Mouse (Mus musculus) Patski (cell line): Measurements from ENCODE around the gene Rsf1. TPM values are rescaled to one million over a fixed set of nuclear protein-coding genes. Genes with fewer than 3 reads are reported as not detected.
A peak's percentile ranks its signal among the peaks of the same experiment; 100 is the strongest.

Source experiments
- ATAC-seq: fragments of 100-300 bp; one replicate; pipeline ENCODE4 v1.8.0; 2021
- CTCF ChIA-PET: fragments of 350-600 bp; sonication (Branson Sonifier 250); formaldehyde crosslinking; loops from one replicate; lab custom pipeline; 2022; ENCODE audit warnings: inconsistent platforms; lab: Charles Lee
- POLR2A ChIA-PET: fragments of 350-600 bp; sonication (Branson Sonifier 250); formaldehyde crosslinking; loops from one replicate; lab custom pipeline; 2022; ENCODE audit warnings: antibody characterized with exemption, inconsistent platforms; lab: Charles Lee
- DNase-seq: peaks from one replicate; pipeline ENCODE4 v3.0.0-alpha.2; 2011; ENCODE audit warnings: low read depth, low spot score
- H3K27me3 ChIP-seq: fragments of 371-371 bp; one replicate; pipeline ENCODE4 v1.5.1; 2021
- CTCF ChIP-seq: fragments of 100-300 bp; IDR thresholded peaks from one replicate; pipeline ENCODE4 v1.5.1; 2021
- in situ Hi-C: fragments of 300-500 bp; cut with MboI; formaldehyde crosslinking; loops from 3 replicates; pipeline ENCODE4 v1.11.1; 2018; ENCODE audit warnings: low pct_unique_long_range_greater_than_20kb, mixed read lengths
- polyA plus RNA-seq: library from polyadenylated mRNA; unstranded; gene quantifications from one replicate; pipeline ENCODE4 v1.2.3, GENCODE M21; 2021

Rsf1 gene
- polyA plus RNA-seq, 1 experiment from 2014 or later = 22.8 TPM

DNA sequence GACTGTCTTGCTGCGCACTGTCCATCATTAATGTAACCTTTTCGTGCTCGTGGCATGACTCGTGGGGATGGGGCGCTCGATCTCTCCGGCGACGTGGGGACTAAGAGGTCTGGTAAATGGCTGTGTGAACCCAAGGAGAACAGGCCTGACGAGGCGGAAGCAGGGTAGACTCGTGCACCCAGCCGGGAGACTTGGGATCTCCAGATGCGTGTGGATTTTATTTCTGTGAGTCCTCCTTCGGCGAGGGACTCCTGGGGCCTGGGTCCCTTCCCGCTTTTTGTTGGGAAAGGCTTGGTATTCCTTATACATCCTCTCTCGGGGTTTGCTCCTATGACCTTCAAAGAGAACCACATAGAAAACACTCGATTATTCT lies 116.4 kb downstream of the Rsf1 start:
- H3K27me3 ChIP-seq = no peaks in the 10 kb centered on the region
- ChIA-PET CTCF (interaction anchor here (1.4 kb wide), 1 partner anchor 10 kb away, joined by 3 read pairs; no protein-coding TSS in a partner anchor), POLR2A (interaction anchor here (1.2 kb wide), 1 partner anchor 9 kb away, joined by 4 read pairs; no protein-coding TSS in a partner anchor)
- in situ Hi-C loops = no loop called here
- no peak for DNase-seq
- peak; percentile 21 for ATAC-seq
- no peak for TF ChIP-seq CTCF

- DNase-seq (peak; percentile 58), ATAC-seq (peak; percentile 65)
- no peak for TF ChIP-seq CTCF
- ChIA-PET POLR2A (interaction anchor here (1.2 kb wide), 1 partner anchor 8 kb away, joined by 4 read pairs; no protein-coding TSS in a partner anchor), CTCF (interaction anchor here (1.4 kb wide), 1 partner anchor 10 kb away, joined by 3 read pairs; no protein-coding TSS in a partner anchor)
- H3K27me3 ChIP-seq = no peaks in the 10 kb centered on the region
- in situ Hi-C loops = no loop called here
Measured at GRCm38 (mm10) chr7:97696506-97697254, 117.0 kb downstream of the Rsf1 start, which contains the start of gene Clns1a. Gene Clns1a, plus strand, starts transcription at chr7:97696634.

DNA sequence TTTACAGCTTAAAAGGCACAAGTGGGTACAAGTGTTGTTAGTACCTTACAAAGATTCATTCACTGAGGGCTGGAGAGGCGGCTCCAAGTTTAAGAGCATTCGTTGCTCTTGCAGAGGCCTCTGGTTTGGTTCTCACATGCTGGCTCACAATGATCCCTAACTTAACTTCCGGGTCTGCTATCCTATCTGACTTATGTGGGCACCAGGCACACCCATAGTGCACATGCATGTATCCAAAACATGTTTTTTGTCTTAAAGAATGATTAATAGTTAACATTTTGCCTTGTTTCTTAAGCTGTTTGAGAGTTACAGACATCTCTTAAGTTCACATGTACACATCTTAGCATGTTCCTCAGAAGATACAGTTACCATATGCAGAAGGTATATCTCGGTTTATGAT lies 120.5 kb downstream of the Rsf1 start:
- CTCF ChIA-PET = interaction anchor here (1.4 kb wide), 1 partner anchor 15 kb away, joined by 3 read pairs; no protein-coding TSS in a partner anchor
- no peak for ATAC-seq
- no peaks in the 10 kb centered on the region for H3K27me3 ChIP-seq
- no peak for TF ChIP-seq CTCF
- in situ Hi-C loops = no loop called here
- POLR2A ChIA-PET = no interaction called here
- DNase-seq = no peak

GRCm38 (mm10) chr7:97701106-97701505 lies 121.4 kb downstream of the Rsf1 start:
- TF ChIP-seq CTCF = no peak
- no peak for ATAC-seq
- in situ Hi-C loops = no loop called here
- DNase-seq = no peak
- no peaks in the 10 kb centered on the region for H3K27me3 ChIP-seq
- CTCF ChIA-PET = interaction anchor here (1.4 kb wide), 1 partner anchor 14 kb away, joined by 3 read pairs; no protein-coding TSS in a partner anchor
- POLR2A ChIA-PET = no interaction called here

DNA sequence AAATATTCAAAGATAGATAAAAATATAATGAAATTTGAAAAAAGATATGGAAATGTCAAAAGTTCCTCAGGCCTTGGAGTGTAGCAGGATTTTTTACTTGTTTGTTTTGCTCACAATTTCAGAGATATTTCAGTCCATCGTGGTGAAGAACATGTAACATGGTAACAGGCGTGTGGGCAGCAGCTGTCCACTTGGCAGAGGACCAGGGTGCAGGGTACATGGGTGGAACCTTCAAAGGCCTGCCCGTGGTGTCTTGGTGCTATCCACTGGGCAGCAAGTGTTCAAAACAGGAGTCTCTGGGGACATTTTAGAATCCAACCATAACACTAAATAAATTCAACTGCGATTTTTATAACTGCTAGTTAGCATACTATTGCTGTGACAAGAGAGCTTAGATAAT lies 127.4 kb downstream of the Rsf1 start:
- no peak for DNase-seq
- ChIA-PET CTCF (interaction anchor here (0.8 to 1.0 kb wide), 2 partner anchors 18 to 19 kb away, joined by 3 to 4 read pairs; no protein-coding TSS in a partner anchor), POLR2A (no interaction called here)
- ATAC-seq = no peak
- H3K27me3 ChIP-seq = no peaks in the 10 kb centered on the region
- in situ Hi-C loops = no loop called here
- TF ChIP-seq CTCF = no peak

DNA sequence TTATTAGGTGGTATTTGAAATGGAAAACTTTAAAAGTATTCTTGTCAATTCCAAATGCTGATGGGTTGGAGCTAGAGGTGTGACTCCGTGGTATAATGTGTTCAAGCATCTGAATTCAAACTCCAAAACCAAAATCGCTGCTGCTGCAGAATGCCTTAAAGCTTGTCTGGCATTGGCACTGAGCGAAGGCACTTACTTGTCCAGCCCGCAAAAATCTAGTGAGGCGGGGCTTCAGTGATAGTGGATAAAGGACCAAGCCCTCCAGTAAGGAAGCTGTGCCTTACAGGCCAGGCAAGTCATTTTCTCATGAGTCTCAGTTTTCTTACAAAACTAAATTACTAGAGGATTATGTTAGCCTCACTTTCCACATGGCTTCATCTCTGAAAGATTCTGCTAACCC lies 128.1 kb downstream of the Rsf1 start:
- DNase-seq (no peak), ATAC-seq (no peak)
- no peak for TF ChIP-seq CTCF
- in situ Hi-C loops = no loop called here
- CTCF ChIA-PET = no interaction called here
- POLR2A ChIA-PET = no interaction called here
- no peaks in the 10 kb centered on the region for H3K27me3 ChIP-seq

DNA sequence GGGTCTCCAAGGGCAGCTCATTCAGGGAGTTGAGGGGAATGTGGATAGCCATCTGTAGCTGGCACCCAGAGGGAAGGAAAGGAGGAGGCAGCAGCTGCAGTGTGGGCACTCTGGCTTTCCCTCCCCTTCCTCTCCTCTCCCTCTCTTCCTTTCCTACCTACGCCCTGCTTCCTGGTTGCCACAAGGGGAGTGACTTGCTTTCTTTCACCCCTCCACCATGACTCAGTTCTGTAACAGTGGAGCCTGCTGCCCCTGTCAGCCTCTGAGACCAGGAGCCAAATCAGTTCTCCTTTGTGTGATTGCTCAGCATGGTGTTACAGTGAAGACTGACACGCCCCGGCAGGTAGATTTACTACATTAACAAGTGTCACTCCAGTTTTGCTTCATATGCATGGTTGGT lies 129.5 kb downstream of the Rsf1 start:
- no peaks in the 10 kb centered on the region for H3K27me3 ChIP-seq
- TF ChIP-seq CTCF = no peak
- CTCF ChIA-PET = no interaction called here
- no peak for ATAC-seq
- in situ Hi-C loops = no loop called here
- DNase-seq = no peak
- POLR2A ChIA-PET = no interaction called here

- POLR2A ChIA-PET = no interaction called here
Measured at GRCm38 (mm10) chr7:97714651-97715050, 135.0 kb downstream of the Rsf1 start.

GRCm38 (mm10) chr7:97717326-97717725 lies 137.6 kb downstream of the Rsf1 start:
- TF ChIP-seq CTCF = no peak
- ChIA-PET CTCF (no interaction called here), POLR2A (no interaction called here)
- ATAC-seq (no peak), DNase-seq (no peak)
- in situ Hi-C loops = no loop called here
- H3K27me3 ChIP-seq = no peaks in the 10 kb centered on the region

More at GRCm38 (mm10) chr7:97714651-97715050, 135.0 kb downstream of the Rsf1 start:
- ATAC-seq = no peak
- in situ Hi-C loops = no loop called here
- no peak for DNase-seq
- CTCF ChIA-PET = interaction anchor here (1.6 kb wide), 1 partner anchor 14 kb away, joined by 3 read pairs; no protein-coding TSS in a partner anchor
- no peak for TF ChIP-seq CTCF
- no peaks in the 10 kb centered on the region for H3K27me3 ChIP-seq

DNA sequence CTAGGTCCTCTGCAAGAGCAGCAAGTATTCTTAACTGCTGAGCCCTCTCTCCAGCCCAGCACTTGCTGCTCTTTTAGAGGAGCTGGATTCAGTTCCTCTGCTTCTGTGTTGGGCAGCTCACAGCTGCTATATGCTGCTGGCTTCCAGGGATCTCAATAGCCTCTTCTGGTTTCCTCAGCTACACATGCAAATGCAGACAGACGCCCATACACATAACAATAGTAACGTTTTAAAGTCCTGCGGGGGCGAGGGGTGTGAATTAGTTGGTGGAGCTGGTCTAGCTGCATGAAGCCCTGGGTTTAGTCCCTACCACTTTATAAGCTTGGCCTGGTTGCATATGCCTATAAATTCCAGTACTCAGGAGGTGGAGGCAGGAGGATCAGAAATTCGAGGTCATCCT lies 139.4 kb downstream of the Rsf1 start:
- CTCF ChIA-PET = no interaction called here
- no peaks in the 10 kb centered on the region for H3K27me3 ChIP-seq
- DNase-seq (no peak), ATAC-seq (no peak)
- in situ Hi-C loops = no loop called here
- POLR2A ChIA-PET = interaction anchor here (1.0 kb wide), 1 partner anchor 14 kb away, joined by 3 read pairs; no protein-coding TSS in a partner anchor
- no peak for TF ChIP-seq CTCF

DNA sequence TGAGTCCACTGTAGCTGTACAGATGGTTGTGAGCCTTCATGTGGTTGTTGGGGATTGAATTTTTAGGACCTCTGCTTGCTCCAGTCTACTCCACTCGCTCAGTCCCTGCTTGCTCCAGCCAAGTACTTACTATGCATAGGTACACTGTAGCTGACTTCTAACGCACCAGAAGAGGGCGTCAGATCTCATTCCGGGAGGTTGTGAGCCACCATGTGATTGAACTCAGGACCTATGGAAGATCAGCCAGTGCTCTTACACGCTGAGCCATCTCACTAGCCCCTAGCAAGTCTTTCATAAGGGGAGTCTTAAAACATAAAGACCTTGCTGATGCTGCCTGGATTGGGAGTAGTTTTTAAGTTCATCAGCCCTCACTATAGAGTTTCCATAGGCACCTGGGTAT lies 140.4 kb downstream of the Rsf1 start:
- no peak for TF ChIP-seq CTCF
- DNase-seq = no peak
- H3K27me3 ChIP-seq = no peaks in the 10 kb centered on the region
- POLR2A ChIA-PET = interaction anchor here (1.0 kb wide), 1 partner anchor 15 kb away, joined by 3 read pairs; no protein-coding TSS in a partner anchor
- in situ Hi-C loops = no loop called here
- CTCF ChIA-PET = no interaction called here
- no peak for ATAC-seq
